Mouse (Mus musculus) T-helper 2 cell (primary cell): ENCODE measurements around the gene Dcaf11.

Experiments
- in situ Hi-C: fragments of 300-600 bp; cut with MboI, MseI; formaldehyde crosslinking; loops from one replicate; pipeline ENCODE4 v1.15.1; 2025; ENCODE audit warnings: high pct_unique_total_duplicates

Gene Dcaf11

GRCm38 (mm10) chr14:55584702-55585565 is 25.1 kb downstream of the Dcaf11 start, which contains the start of gene Emc9:
TSS of gene Emc9 (minus strand) at chr14:55585302.
- in situ Hi-C loops, result no loop called here

GRCm38 (mm10) chr14:55585566-55585960 is 25.8 kb downstream of the Dcaf11 start:
- in situ Hi-C loops, result no loop called here

GRCm38 (mm10) chr14:55586149-55586548 is 26.3 kb downstream of the Dcaf11 start:
- in situ Hi-C loops, result no loop called here

- in situ Hi-C loops, result no loop called here
Measured at GRCm38 (mm10) chr14:55589271-55589670, 29.5 kb downstream of the Dcaf11 start.

GRCm38 (mm10) chr14:55589771-55590448 is 30.1 kb downstream of the Dcaf11 start:
- in situ Hi-C loops, result no loop called here

- in situ Hi-C loops, result no loop called here
Measured at GRCm38 (mm10) chr14:55590748-55591330, 31.0 kb downstream of the Dcaf11 start, which contains the start of gene Psme2. TSS of gene Psme2 (minus strand) at chr14:55591113.

GRCm38 (mm10) chr14:55591331-55591891 is 31.6 kb downstream of the Dcaf11 start, which contains the start of gene Rnf31:
TSS of gene Rnf31 (plus strand) at chr14:55591708.
- in situ Hi-C loops, result no loop called here

GRCm38 (mm10) chr14:55592226-55592625 is 32.4 kb downstream of the Dcaf11 start:
- in situ Hi-C loops, result no loop called here

GRCm38 (mm10) chr14:55596036-55596690 is 36.4 kb downstream of the Dcaf11 start:
- in situ Hi-C loops, result no loop called here

- in situ Hi-C loops, result no loop called here
Measured at GRCm38 (mm10) chr14:55598521-55599390, 39.0 kb downstream of the Dcaf11 start.

GRCm38 (mm10) chr14:55603271-55603632 is 43.4 kb downstream of the Dcaf11 start, which contains the start of gene Irf9:
TSS of gene Irf9 (plus strand) at chr14:55603571.
- in situ Hi-C loops, result loop anchor here (5.0 kb wide), 1 partner anchor 34 kb away; the partner anchor contains the start of genes Gm49378 and Ipo4

- in situ Hi-C loops, result loop anchor here (5.0 kb wide), 1 partner anchor 33 kb away; the partner anchor contains the start of genes Gm49378 and Ipo4
Measured at GRCm38 (mm10) chr14:55603633-55604576, 44.1 kb downstream of the Dcaf11 start.

GRCm38 (mm10) chr14:55604823-55605222 is 45.0 kb downstream of the Dcaf11 start:
- in situ Hi-C loops, result loop anchor here (5.0 kb wide), 1 partner anchor 32 kb away; the partner anchor contains the start of genes Gm49378 and Ipo4

- in situ Hi-C loops, result no loop called here
Measured at GRCm38 (mm10) chr14:55605743-55606459, 46.1 kb downstream of the Dcaf11 start.

- in situ Hi-C loops, result no loop called here
Measured at GRCm38 (mm10) chr14:55608339-55608738, 48.5 kb downstream of the Dcaf11 start.

- in situ Hi-C loops, result loop anchor here (5.0 kb wide), 1 partner anchor 49 kb away; the partner anchor contains the start of gene Mdp1
Measured at GRCm38 (mm10) chr14:55613346-55613745, 53.5 kb downstream of the Dcaf11 start.

- in situ Hi-C loops, result loop anchor here (5.0 kb wide), 1 partner anchor 48 kb away; the partner anchor contains the start of gene Mdp1
Measured at GRCm38 (mm10) chr14:55614565-55615178, 54.9 kb downstream of the Dcaf11 start.

- in situ Hi-C loops, result no loop called here
Measured at GRCm38 (mm10) chr14:55615876-55616275, 56.1 kb downstream of the Dcaf11 start.
